Mouse (Mus musculus): ENCODE measurements around the gene Ypel4.
"Not testable (repeated sequence)": the region's sequence is repeated elsewhere in the genome, so short reads cannot be mapped to it uniquely, and the experiment has no call there.

Gene Ypel4

GRCm38 (mm10) chr2:84728191-84728590, 5.7 kb upstream of the Ypel4 start:
- not testable (repeated sequence) for DNase-seq

GRCm38 (mm10) chr2:84731206-84731605, 2.7 kb upstream of the Ypel4 start:
- DNase-seq: no peak

- DNase-seq: no peak
Measured at GRCm38 (mm10) chr2:84732394-84732793, 1.5 kb upstream of the Ypel4 start.

GRCm38 (mm10) chr2:84734351-84734864, 550 bp downstream of the Ypel4 start:
- peak; percentile 55 for DNase-seq

- no peak for DNase-seq
Measured at GRCm38 (mm10) chr2:84734919-84735318, 1.1 kb downstream of the Ypel4 start.

GRCm38 (mm10) chr2:84735346-84735920, 1.6 kb downstream of the Ypel4 start:
- DNase-seq: no peak

GRCm38 (mm10) chr2:84736312-84737161, 2.7 kb downstream of the Ypel4 start:
- peak; percentile 30 for DNase-seq

- no peak for DNase-seq
Measured at GRCm38 (mm10) chr2:84737451-84737925, 3.6 kb downstream of the Ypel4 start.

- DNase-seq: no peak
Measured at GRCm38 (mm10) chr2:84738271-84738911, 4.5 kb downstream of the Ypel4 start.

GRCm38 (mm10) chr2:84740608-84741333, 6.9 kb downstream of the Ypel4 start:
- no peak for DNase-seq

GRCm38 (mm10) chr2:84741841-84742450, 8.1 kb downstream of the Ypel4 start:
- no peak for DNase-seq

GRCm38 (mm10) chr2:84742451-84743283, 8.8 kb downstream of the Ypel4 start:
- peak; percentile 31 for DNase-seq

- DNase-seq: peak; percentile 67
Measured at GRCm38 (mm10) chr2:84743561-84743960, 9.7 kb downstream of the Ypel4 start, which contains the start of gene Gm19426. Gm19426 (minus strand) TSS chr2:84743655.

- DNase-seq: peak; percentile 33
Measured at GRCm38 (mm10) chr2:84744126-84744525, 10.3 kb downstream of the Ypel4 start.

- DNase-seq: no peak
Measured at GRCm38 (mm10) chr2:84750115-84750514, 16.3 kb downstream of the Ypel4 start.

GRCm38 (mm10) chr2:84756245-84756644, 22.4 kb downstream of the Ypel4 start:
- no peak for DNase-seq

GRCm38 (mm10) chr2:84757026-84757682, 23.3 kb downstream of the Ypel4 start:
- DNase-seq: no peak

GRCm38 (mm10) chr2:84758542-84759127, 24.8 kb downstream of the Ypel4 start:
- peak; percentile 61 for DNase-seq

- no peak for DNase-seq
Measured at GRCm38 (mm10) chr2:84760777-84761176, 26.9 kb downstream of the Ypel4 start.

- no peak for DNase-seq
Measured at GRCm38 (mm10) chr2:84761309-84761708, 27.5 kb downstream of the Ypel4 start.

Data from cerebellum, adult 8-10 months (tissue).